Mouse (Mus musculus): ENCODE measurements around the gene Cadps2. TPM values are rescaled to one million over a fixed set of nuclear protein-coding genes. Genes with fewer than 3 reads are reported as not detected.

The Cadps2 gene
- total and polyA plus RNA-seq, 3 experiments, result not detected

- TF ChIP-seq SMC3 (IDR thresholded peaks at IDR 0.05; ENCODE audit: low read depth, low read length) (no peak), JUND (conservative IDR thresholded peaks at IDR 0.05; ENCODE audit: low read depth, low read length) (no peak), UBTF (IDR thresholded peaks at IDR 0.05; ENCODE audit: low read depth, low read length) (no peak), CTCF (conservative IDR thresholded peaks at IDR 0.05 in 1 of 2, IDR thresholded peaks at IDR 0.05 in 1 of 2; ENCODE audit: low read depth in 2 of 2, low read length in 2 of 2) (no peak), MAX (IDR thresholded peaks at IDR 0.05; ENCODE audit: low read length) (no peak), USF2 (conservative IDR thresholded peaks at IDR 0.05; ENCODE audit: low read depth, low read length) (no peak), TBP (conservative IDR thresholded peaks at IDR 0.05; ENCODE audit: low read depth, low read length) (no peak), CHD1 (IDR thresholded peaks at IDR 0.05; ENCODE audit: low read depth, low read length) (no peak), MEF2A (IDR thresholded peaks at IDR 0.05; ENCODE audit: borderline replicate concordance, low read depth, low read length) (no peak), IRF4 (IDR thresholded peaks at IDR 0.05; ENCODE audit: low read depth, low read length) (no peak), EP300 (IDR thresholded peaks at IDR 0.05; ENCODE audit: low read length) (no peak), RAD21 (IDR thresholded peaks at IDR 0.05; ENCODE audit: low read depth, low read length) (no peak), MXI1 (IDR thresholded peaks at IDR 0.05; ENCODE audit: low read depth, low read length) (no peak), TCF12 (IDR thresholded peaks at IDR 0.05; ENCODE audit: low read depth, low read length) (no peak), ETS1 (conservative IDR thresholded peaks at IDR 0.05; ENCODE audit: low read depth, low read length) (no peak), MAFK (IDR thresholded peaks at IDR 0.05; ENCODE audit: insufficient replicate concordance, low read length) (no peak), HCFC1 (IDR thresholded peaks at IDR 0.05; ENCODE audit: low read depth, low read length) (no peak)
- Histone ChIP-seq H3K4me2 (ENCODE audit: insufficient read depth, low read depth, poor library complexity, severe bottlenecking) (no peak overlapping the region), H3K9me3 (replicated peaks; ENCODE audit: low read length) (no peaks in the 10 kb centered on the region), H3K79me2 (replicated peaks; ENCODE audit: control insufficient read depth, extremely low read depth, insufficient read depth, poor library complexity, severe bottlenecking) (no peaks in the 10 kb centered on the region), H3K4me1 (ENCODE audit: control insufficient read depth in 1 of 2, insufficient read depth in 2 of 2) (peaks cover 0 to 4% of the 10 kb centered on the region in 2 experiments; a peak in 1 of 4 replicates), H3K27ac (ENCODE audit: insufficient read depth, low read depth) (no peak overlapping the region), H3K4me3 (replicated peaks in 1 of 3; ENCODE audit: low read depth in 2 of 3, low read length in 2 of 3, poor library complexity in 1 of 3) (no peak overlapping the region), H3K9ac (ENCODE audit: insufficient read depth, low read depth) (no peak overlapping the region), H3K27me3 (replicated peaks) (no peaks in the 10 kb centered on the region), H3K36me3 (replicated peaks in 1 of 2; ENCODE audit: control insufficient read depth in 1 of 2, insufficient read depth in 1 of 2, low read length in 1 of 2) (no peaks in the 10 kb centered on the region)
- in situ Hi-C loops (cut with MboI; ENCODE audit: low pct_ligation_motif_present, low pct_unique_long_range_greater_than_20kb, low sequenced_read_pairs) (no loop called here), dilution Hi-C loops (cut with MboI; ENCODE audit: extremely low pct_ligation_motif_present, extremely low pct_unique_long_range_greater_than_20kb, low sequenced_read_pairs) (no loop called here)
- DNase-seq (ENCODE audit: extremely low read depth), result no peak
These were observed 131.7 kb downstream of the Cadps2 start for GRCm38 (mm10) chr6:23707506-23707905.

DNA sequence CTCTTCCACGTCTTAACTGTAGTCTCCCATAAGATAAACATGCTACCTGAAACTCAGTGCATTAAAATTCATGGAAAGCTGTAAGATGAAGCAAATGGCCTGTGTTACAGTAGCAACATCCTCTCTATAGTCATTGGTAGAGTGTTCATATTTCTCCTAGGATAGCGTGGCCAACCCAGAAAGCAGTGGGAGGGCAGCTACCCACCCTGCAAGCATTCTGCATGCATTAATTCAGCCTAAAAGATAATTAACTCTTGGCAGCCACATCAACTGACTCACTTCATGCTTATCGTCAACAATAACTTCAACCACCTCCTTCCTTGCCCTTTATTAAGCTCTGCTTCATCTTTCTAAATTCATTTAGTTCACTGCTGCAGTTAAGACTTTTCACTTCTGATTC, 138.3 kb downstream of the Cadps2 start:
- in situ Hi-C loops (cut with MboI; ENCODE audit: low pct_ligation_motif_present, low pct_unique_long_range_greater_than_20kb, low sequenced_read_pairs), result no loop called here

More for the DNA sequence above, 138.3 kb downstream of the Cadps2 start:
- Histone ChIP-seq H3K36me3 (replicated peaks in 1 of 2; ENCODE audit: control insufficient read depth in 1 of 2, insufficient read depth in 1 of 2, low read length in 1 of 2) (no peaks in the 10 kb centered on the region), H3K79me2 (replicated peaks; ENCODE audit: control insufficient read depth, extremely low read depth, insufficient read depth, poor library complexity, severe bottlenecking) (no peaks in the 10 kb centered on the region), H3K4me3 (replicated peaks in 1 of 3; ENCODE audit: low read depth in 2 of 3, low read length in 2 of 3, poor library complexity in 1 of 3) (no peak overlapping the region), H3K4me2 (ENCODE audit: insufficient read depth, low read depth, poor library complexity, severe bottlenecking) (no peak overlapping the region), H3K9ac (ENCODE audit: insufficient read depth, low read depth) (no peak overlapping the region), H3K27me3 (replicated peaks) (no peaks in the 10 kb centered on the region), H3K27ac (ENCODE audit: insufficient read depth, low read depth) (no peak overlapping the region), H3K4me1 (ENCODE audit: control insufficient read depth in 1 of 2, insufficient read depth in 2 of 2) (no peaks in the 10 kb centered on the region), H3K9me3 (replicated peaks; ENCODE audit: low read length) (no peaks in the 10 kb centered on the region)
- DNase-seq (ENCODE audit: extremely low read depth), result no peak
- TF ChIP-seq POLR2A (IDR thresholded peaks at IDR 0.05; ENCODE audit: low read depth, low read length) (no peak), POLR2AphosphoS2 (IDR thresholded peaks at IDR 0.05; ENCODE audit: low read depth, low read length) (no peak)
- dilution Hi-C loops (cut with MboI; ENCODE audit: extremely low pct_ligation_motif_present, extremely low pct_unique_long_range_greater_than_20kb, low sequenced_read_pairs), result no loop called here

Measured in CH12.LX (cell line).